Mouse (Mus musculus) spleen, adult 2 months (tissue): ENCODE measurements around the gene Adamts8.

Experiments
- CTCF ChIP-seq: fragments of 200-500 bp; IDR thresholded peaks from 2 replicates; pipeline ENCODE4 v1.5.1; 2011; ENCODE audit warnings: mild to moderate bottlenecking, inconsistent platforms; ENCODE audit not compliant: insufficient read depth, insufficient read length, insufficient replicate concordance; ENCODE audit errors: extremely low read depth
- POLR2A ChIP-seq: fragments of 200-500 bp; IDR thresholded peaks from 2 replicates; pipeline ENCODE4 v1.6.1; 2011; ENCODE audit warnings: low read depth, low read length, inconsistent platforms

DNA sequence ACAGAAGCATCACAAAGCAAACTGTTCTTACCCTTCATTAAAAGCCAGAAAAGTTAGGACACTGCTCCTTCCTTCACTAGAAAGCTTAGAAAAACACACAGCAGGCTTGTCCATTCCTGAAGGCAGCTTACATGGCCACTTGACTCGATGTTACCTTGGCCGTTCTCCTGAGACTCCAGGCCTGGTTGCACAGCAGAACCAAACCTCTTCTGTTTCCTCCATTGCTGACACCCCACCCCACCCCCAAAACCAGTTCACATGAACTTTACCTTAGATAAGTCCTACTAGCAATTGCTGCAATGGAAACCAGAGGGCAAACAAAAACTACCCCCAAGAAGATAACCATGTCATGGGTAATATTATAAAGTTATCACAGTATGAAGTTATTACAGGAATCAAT, 45.2 kb upstream of the Adamts8 start:
- TF ChIP-seq CTCF = no peak
- TF ChIP-seq POLR2A = no peak
